Mouse (Mus musculus) kidney, adult 2 months (tissue): ENCODE results near the gene Pax6.

ENCODE experiments used
- CTCF ChIP-seq: fragments of 200-500 bp; conservative IDR thresholded peaks from 2 replicates; pipeline ENCODE4 v1.5.1; 2011; ENCODE audit warnings: low read depth, mild to moderate bottlenecking, control low read depth, low read length, moderate library complexity, mixed read lengths; ENCODE audit not compliant: insufficient read depth, insufficient read length
- POLR2A ChIP-seq: fragments of 200-500 bp; IDR thresholded peaks from one replicate; pipeline ENCODE4 v1.6.1; 2011; ENCODE audit warnings: low read depth, low read length, control low read depth

DNA sequence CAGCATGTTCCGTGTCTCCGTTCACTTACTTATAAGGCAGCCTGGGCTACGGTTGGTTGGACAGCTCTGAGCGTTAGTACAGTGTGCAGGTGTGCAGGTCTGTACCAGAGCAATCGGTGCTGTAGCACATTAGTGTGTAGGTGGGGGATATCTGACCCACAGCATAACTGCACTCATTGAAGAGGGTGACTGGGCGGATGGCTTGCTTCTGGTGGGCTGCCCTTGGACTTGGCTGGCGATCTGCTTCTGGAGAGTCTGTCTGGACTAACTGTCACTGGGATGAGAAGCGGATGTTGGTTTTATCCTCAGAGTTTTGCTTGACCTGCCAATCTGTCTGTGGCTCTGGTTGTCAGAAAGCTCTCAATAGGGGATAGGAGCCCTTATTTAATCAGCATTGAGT, 12.2 kb upstream of the Pax6 start:
- TF ChIP-seq POLR2A (no peak), CTCF (no peak)
